Mouse (Mus musculus) C2C12 (cell line): Measurements from ENCODE around the gene Myom1. TPM values are rescaled to one million over a fixed set of nuclear protein-coding genes. Genes with fewer than 3 reads are reported as not detected.

Source experiments
- H3K27me3 ChIP-seq: one replicate; pipeline ENCODE4 v1.6.1; 2011; ENCODE audit not compliant: control insufficient read depth, insufficient read depth, insufficient read length
- H3K36me3 ChIP-seq: one replicate; pipeline ENCODE4 v1.6.1; 2011; ENCODE audit not compliant: control insufficient read depth, insufficient read depth
- H3K4me3 ChIP-seq: one replicate; pipeline ENCODE4 v1.5.1; 2011; ENCODE audit warnings: mild to moderate bottlenecking, control low read depth; ENCODE audit not compliant: poor library complexity, insufficient read depth, severe bottlenecking
- H3K79me2 ChIP-seq: one replicate; pipeline ENCODE4 v1.6.1; 2011; ENCODE audit not compliant: control insufficient read depth, insufficient read depth
- H3K79me3 ChIP-seq: one replicate; pipeline ENCODE4 v1.6.1; 2011; ENCODE audit warnings: low read depth, control low read depth
- H3ac ChIP-seq: one replicate; pipeline ENCODE3; 2011; ENCODE audit warnings: low read depth; ENCODE audit not compliant: control insufficient read depth, insufficient read length
- CEBPB ChIP-seq: IDR thresholded peaks from one replicate; pipeline ENCODE4 v1.6.1; 2011; ENCODE audit warnings: low read depth, mild to moderate bottlenecking, control low read depth, moderate library complexity
- CTCF ChIP-seq: IDR thresholded peaks from one replicate; pipeline ENCODE4 v1.5.1; 2011; ENCODE audit not compliant: control insufficient read depth, insufficient read depth, insufficient read length
- FOSL1 ChIP-seq: IDR thresholded peaks from one replicate; pipeline ENCODE4 v1.8.0; 2011; ENCODE audit warnings: mild to moderate bottlenecking, low read length; ENCODE audit not compliant: poor library complexity, insufficient read depth, severe bottlenecking
- MAX ChIP-seq: IDR thresholded peaks from one replicate; pipeline ENCODE4 v1.6.1; 2011; ENCODE audit warnings: mild to moderate bottlenecking, control low read depth
- MYOD1 ChIP-seq: IDR thresholded peaks from one replicate; pipeline ENCODE4 v1.6.1; 2011; ENCODE audit warnings: low read depth; ENCODE audit not compliant: control insufficient read depth, insufficient read length
- MYOG ChIP-seq: IDR thresholded peaks from one replicate; pipeline ENCODE4 v1.6.1; 2011; ENCODE audit not compliant: control insufficient read depth, insufficient read length; ENCODE audit errors: extremely low read depth
- USF1 ChIP-seq: IDR thresholded peaks from one replicate; pipeline ENCODE4 v1.6.1; 2011; ENCODE audit warnings: low read depth, mild to moderate bottlenecking, control low read depth, moderate library complexity
- polyA plus RNA-seq: library from polyadenylated mRNA; unstranded; fragments of >200 nt; fragmentation: generic; extraction: Trizol; gene quantifications from one replicate; pipeline ENCODE4 v1.2.1, GENCODE M21; 2012; ENCODE audit warnings: missing spikeins

Myom1 gene
- polyA plus RNA-seq, 1 experiment, result 0.35 TPM

DNA sequence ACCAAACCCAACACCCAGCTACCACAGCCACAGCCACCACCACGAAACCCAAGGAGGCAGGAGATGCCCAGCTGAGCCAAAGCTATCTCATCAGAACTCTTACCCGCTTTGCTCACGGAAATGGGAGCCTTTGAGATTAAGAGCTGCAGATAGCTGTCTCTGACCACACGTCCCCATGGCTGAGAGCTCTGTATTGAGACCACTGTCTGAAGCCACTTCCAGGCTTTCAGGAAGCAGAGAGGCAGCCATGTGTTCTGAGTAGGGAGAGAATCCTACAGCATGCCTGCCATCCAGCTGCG, 38.1 kb downstream of the Myom1 start:
- no peak overlapping the region for H3K4me3 ChIP-seq
- H3K79me2 ChIP-seq, result no peaks in the 10 kb centered on the region
- no peaks in the 10 kb centered on the region for H3K36me3 ChIP-seq
- TF ChIP-seq MAX, result peak; percentile 13
- TF ChIP-seq FOSL1, result no peak
- no peak for TF ChIP-seq CTCF
- no peak for TF ChIP-seq USF1
- no peak overlapping the region for H3ac ChIP-seq
- no peaks in the 10 kb centered on the region for H3K79me3 ChIP-seq
- H3K27me3 ChIP-seq, result no peaks in the 10 kb centered on the region

DNA sequence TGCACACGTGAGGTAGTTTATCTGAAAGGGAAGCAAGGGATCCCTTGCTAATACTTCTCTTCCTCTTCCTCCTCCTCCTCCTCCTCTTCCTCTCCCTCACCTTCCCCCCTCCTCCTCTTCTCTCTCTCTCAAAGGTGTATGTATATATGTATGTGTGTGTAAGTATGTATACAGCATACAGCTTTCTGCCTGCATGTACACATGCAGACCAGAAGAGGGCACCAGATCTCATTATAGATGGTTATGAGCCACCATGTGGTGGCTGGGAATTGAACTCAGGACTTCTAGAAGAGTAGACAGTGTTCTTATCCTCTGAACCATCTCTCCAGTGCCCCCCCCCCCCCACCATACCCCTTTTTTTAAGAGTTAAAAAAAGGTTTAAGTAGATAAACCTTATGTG, 40.2 kb downstream of the Myom1 start:
- no peak overlapping the region for H3K4me3 ChIP-seq
- no peaks in the 10 kb centered on the region for H3K27me3 ChIP-seq
- no peaks in the 10 kb centered on the region for H3K79me3 ChIP-seq
- TF ChIP-seq MYOG, result no peak
- TF ChIP-seq CEBPB, result no peak
- TF ChIP-seq MYOD1, result no peak
- TF ChIP-seq FOSL1, result no peak
- no peak for TF ChIP-seq MAX
- no peak for TF ChIP-seq USF1
- no peak for TF ChIP-seq CTCF
- no peaks in the 10 kb centered on the region for H3K36me3 ChIP-seq
- no peaks in the 10 kb centered on the region for H3K79me2 ChIP-seq
- no peak overlapping the region for H3ac ChIP-seq

DNA sequence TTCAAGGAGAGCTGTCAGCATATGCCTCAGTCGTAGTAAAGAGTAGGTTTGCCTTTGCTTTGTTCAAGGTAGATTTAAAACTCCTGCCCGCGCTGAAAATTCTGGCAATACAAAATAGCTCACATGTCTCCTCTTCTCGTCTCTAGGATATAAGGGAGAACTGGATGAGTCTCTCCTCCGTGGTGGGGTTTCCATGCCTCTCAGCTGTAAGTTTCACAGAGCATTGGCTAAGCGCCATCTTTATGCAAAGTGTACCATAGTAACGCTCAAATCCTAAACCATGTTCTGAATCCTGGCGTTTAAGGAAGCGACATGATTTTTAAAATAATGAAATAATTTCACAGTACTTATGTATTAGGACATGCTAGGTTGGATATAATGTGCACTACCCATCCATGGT, 43.2 kb downstream of the Myom1 start:
- Histone ChIP-seq H3ac (no peak overlapping the region), H3K79me3 (no peaks in the 10 kb centered on the region), H3K27me3 (no peaks in the 10 kb centered on the region), H3K36me3 (no peaks in the 10 kb centered on the region), H3K4me3 (no peak overlapping the region), H3K79me2 (no peaks in the 10 kb centered on the region)
- TF ChIP-seq FOSL1 (no peak), CEBPB (no peak), USF1 (no peak), MYOG (no peak), CTCF (no peak), MAX (no peak)

DNA sequence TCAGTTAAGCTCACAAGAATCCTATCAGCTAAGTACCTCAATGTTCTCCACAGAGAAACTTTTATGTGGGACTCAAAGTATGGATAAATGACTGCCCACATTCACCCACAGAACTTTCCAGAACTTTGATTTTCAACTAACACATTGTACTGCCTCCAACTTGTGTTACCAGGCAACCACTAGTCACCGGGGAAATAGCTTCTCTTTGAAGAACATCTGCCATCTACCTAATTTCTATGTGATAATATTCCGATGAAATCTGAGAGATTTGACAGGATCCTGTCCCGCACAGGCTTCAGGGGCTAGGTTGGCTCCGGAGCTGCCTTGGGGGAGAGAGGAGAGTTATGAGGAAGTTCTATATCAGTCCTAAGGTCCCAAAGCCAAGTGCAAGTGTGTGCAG, 44.4 kb downstream of the Myom1 start:
- H3ac ChIP-seq, result no peak overlapping the region
- no peaks in the 10 kb centered on the region for H3K36me3 ChIP-seq
- no peaks in the 10 kb centered on the region for H3K79me2 ChIP-seq
- H3K4me3 ChIP-seq, result no peak overlapping the region
- no peaks in the 10 kb centered on the region for H3K79me3 ChIP-seq
- TF ChIP-seq FOSL1, result no peak
- TF ChIP-seq CEBPB, result no peak
- TF ChIP-seq USF1, result no peak
- TF ChIP-seq MYOD1, result no peak
- TF ChIP-seq MAX, result no peak
- no peak for TF ChIP-seq CTCF
- TF ChIP-seq MYOG, result no peak
- no peaks in the 10 kb centered on the region for H3K27me3 ChIP-seq

DNA sequence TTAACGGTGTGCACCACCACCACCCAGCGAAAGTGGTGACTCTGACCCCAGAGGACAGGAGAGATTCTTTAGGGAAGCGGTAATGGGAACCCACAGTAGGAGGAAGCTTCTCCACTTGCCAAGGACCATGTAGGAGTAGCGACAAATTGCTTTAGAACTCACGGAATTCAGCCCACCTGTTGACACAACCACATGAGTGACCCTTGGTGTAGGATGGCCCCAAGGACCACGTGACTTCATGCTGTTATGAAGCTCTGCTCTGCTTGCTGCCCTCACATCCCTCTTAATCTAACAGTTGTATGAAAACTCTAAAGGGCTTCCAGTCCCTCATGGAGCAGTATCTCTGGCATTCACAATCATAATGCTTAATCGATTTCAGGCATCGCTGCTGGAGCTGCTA, 46.9 kb downstream of the Myom1 start:
- Histone ChIP-seq H3K79me2 (no peaks in the 10 kb centered on the region), H3ac (no peak overlapping the region), H3K79me3 (no peaks in the 10 kb centered on the region), H3K36me3 (no peaks in the 10 kb centered on the region), H3K4me3 (no peak overlapping the region), H3K27me3 (no peaks in the 10 kb centered on the region)
- TF ChIP-seq FOSL1 (no peak), CEBPB (no peak), USF1 (peak; percentile 61), MAX (no peak), MYOG (no peak), MYOD1 (peak; percentile 77), CTCF (no peak)

DNA sequence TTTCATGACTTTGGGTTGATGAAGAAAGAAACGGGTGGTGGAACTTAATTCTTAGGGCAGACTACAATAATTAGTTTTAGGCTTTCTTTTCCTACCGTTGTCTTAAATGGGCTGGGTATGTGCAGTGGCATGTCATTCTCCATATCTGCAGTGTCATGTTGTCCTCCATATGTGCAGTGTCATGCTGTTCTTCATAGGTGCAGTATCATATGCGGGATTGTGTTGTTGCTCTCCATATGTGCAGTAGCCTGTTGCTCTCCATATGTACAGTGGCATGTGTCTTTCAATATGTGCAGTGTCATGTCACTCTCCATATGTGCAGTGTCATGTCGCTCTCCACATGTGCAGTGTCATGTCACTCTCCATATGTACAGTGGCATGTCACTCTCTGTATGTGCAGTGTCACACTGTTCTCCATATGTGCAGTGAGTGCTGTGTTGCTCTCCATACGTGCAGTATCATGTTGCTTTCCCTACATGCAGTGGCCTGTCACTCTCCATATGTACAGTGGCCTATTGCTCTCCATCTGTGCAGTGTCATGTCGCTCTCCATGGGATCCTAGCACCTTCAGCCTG, 50.8 kb downstream of the Myom1 start:
- Histone ChIP-seq H3K79me2 (no peaks in the 10 kb centered on the region), H3K4me3 (no peak overlapping the region), H3K79me3 (no peaks in the 10 kb centered on the region), H3K36me3 (no peaks in the 10 kb centered on the region), H3ac (no peak overlapping the region), H3K27me3 (no peaks in the 10 kb centered on the region)
- TF ChIP-seq CEBPB (no peak), USF1 (no peak), MYOD1 (no peak), CTCF (no peak), MYOG (no peak), MAX (no peak), FOSL1 (no peak)
